Mouse (Mus musculus): Measurements from ENCODE around the gene Olfr1432. TPM values are rescaled to one million over a fixed set of nuclear protein-coding genes. Genes with fewer than 3 reads are reported as not detected.
"Not testable (repeated sequence)": the region's sequence is repeated elsewhere in the genome, so short reads cannot be mapped to it uniquely, and the experiment has no call there.

Gene Olfr1432
- polyA plus RNA-seq (2015; fragmentation: Nextera tagmentation; extraction: Ambion mirVana) = not detected in 2 replicates

GRCm38 (mm10) chr19:12232496-12232895 is at the start of gene Olfr1432:
Gene Olfr1432, minus strand, starts transcription at chr19:12232596.
- not testable (repeated sequence) for H3K9me3 ChIP-seq; H3K27me3 ChIP-seq (replicated peaks); H3K4me2 ChIP-seq (replicated peaks); H3K27ac ChIP-seq; H3K36me3 ChIP-seq; H3K4me3 ChIP-seq (replicated peaks); H3K9ac ChIP-seq; H3K4me1 ChIP-seq (replicated peaks); ATAC-seq

GRCm38 (mm10) chr19:12279554-12279953 is 47.2 kb upstream of the Olfr1432 start, which contains the start of gene Olfr1434:
Gene Olfr1434, plus strand, starts transcription at chr19:12279854.
- H3K27ac ChIP-seq = no peak within 1 kb of the TSS
- no peaks in the 10 kb centered on the region for H3K9me3 ChIP-seq
- no peak within 1 kb of the TSS for H3K9ac ChIP-seq
- no peak within 1 kb of the TSS for H3K4me2 ChIP-seq (replicated peaks)
- no peaks in the 10 kb centered on the region for H3K36me3 ChIP-seq
- ATAC-seq = no peak
- no peaks in the 10 kb centered on the region for H3K27me3 ChIP-seq (replicated peaks)
- H3K4me1 ChIP-seq (replicated peaks) = no peaks in the 10 kb centered on the region
- 64% methylated on average over 2 of the region's 2 CpGs for WGBS
- H3K4me3 ChIP-seq (replicated peaks) = no peak within 1 kb of the TSS

DNA sequence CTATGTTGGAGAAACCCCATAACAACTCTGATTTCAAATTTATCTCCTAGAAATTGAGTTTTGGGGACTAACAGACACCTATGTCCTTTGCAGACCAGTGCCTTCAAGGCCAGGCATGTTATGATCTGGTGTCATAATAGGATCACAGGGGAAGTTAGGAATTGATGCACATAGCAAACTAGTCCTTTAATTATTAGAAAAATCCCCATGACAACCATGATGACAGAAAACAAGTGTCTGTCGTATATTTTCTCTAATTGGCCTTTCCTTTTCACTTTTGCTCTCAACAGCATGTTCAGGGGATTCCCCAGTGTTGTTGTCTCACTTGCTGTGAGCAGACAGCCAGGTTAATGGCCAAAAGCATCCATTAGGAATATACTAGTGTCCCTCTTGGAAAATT is 28.3 kb upstream of the Olfr1432 start, which contains the start of gene Olfr235:
TSS of gene Olfr235 (plus strand) at position 301 of the 400 bp plus-strand sequence.
- H3K27me3 ChIP-seq (replicated peaks) = no peaks in the 10 kb centered on the region
- no peak within 1 kb of the TSS for H3K9ac ChIP-seq
- no peaks in the 10 kb centered on the region for H3K9me3 ChIP-seq
- H3K36me3 ChIP-seq = no peaks in the 10 kb centered on the region
- 61% methylated on average over 1 of the region's 1 CpGs for WGBS
- no peaks in the 10 kb centered on the region for H3K4me1 ChIP-seq (replicated peaks)
- no peak within 1 kb of the TSS for H3K4me2 ChIP-seq (replicated peaks)
- no peak within 1 kb of the TSS for H3K4me3 ChIP-seq (replicated peaks)
- H3K27ac ChIP-seq = no peak within 1 kb of the TSS
- ATAC-seq = no peak

DNA sequence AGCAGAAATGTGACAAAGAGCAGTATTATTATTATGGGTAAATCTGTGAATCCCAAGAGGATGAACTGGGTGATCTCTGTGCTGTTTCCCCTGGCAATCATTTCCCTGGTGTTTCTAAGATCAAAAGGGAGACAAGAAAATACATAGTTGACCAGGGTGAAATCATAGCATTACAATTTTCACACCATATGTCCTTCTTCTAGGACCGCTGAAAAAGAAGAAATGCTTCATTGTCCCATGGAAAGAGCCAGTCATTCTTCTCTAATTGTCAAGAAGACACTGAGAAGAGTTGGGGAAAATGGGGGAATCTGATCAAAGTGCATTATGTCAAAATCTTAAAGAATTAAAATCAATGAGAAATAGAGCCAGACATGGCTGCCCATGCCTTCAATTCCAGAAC is 9.2 kb upstream of the Olfr1432 start, which contains the start of gene Olfr262:
TSS of gene Olfr262 (minus strand) at position 101 of the 400 bp plus-strand sequence.
- no peak within 1 kb of the TSS for H3K4me2 ChIP-seq (replicated peaks)
- no peaks in the 10 kb centered on the region for H3K4me1 ChIP-seq (replicated peaks)
- no peak within 1 kb of the TSS for H3K9ac ChIP-seq
- no peak within 1 kb of the TSS for H3K27ac ChIP-seq
- H3K4me3 ChIP-seq (replicated peaks) = no peak within 1 kb of the TSS
- no peaks in the 10 kb centered on the region for H3K36me3 ChIP-seq
- ATAC-seq = no peak
- no peaks in the 10 kb centered on the region for H3K27me3 ChIP-seq (replicated peaks)
- WGBS = 83% methylated on average over 1 of the region's 1 CpGs
- no peaks in the 10 kb centered on the region for H3K9me3 ChIP-seq

DNA sequence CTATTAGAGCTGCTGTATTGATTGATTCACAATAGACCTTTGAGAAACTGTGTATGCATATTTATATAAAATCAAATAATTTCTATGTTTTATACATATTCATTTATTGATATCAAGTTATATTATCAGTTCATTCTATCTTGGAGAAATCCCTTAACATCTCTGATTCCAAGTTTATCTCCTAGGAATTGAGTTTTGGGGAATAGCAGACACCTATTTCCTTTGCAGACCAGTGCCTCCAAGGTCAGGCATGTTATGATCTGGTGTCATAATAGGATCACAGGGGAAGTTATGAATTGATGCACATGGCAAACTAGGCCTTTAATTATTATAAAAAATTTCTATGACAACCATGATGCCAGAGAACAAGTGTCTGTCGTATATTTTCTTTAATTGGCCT is 32.1 kb downstream of the Olfr1432 start, which contains the start of gene Olfr1431:
TSS of gene Olfr1431 (plus strand) at position 301 of the 400 bp plus-strand sequence.
- H3K4me3 ChIP-seq (replicated peaks) = no peak within 1 kb of the TSS
- no peaks in the 10 kb centered on the region for H3K9me3 ChIP-seq
- no peaks in the 10 kb centered on the region for H3K36me3 ChIP-seq
- ATAC-seq = no peak
- H3K4me1 ChIP-seq (replicated peaks) = no peaks in the 10 kb centered on the region
- 89% methylated on average over 1 of the region's 1 CpGs for WGBS
- no peak within 1 kb of the TSS for H3K27ac ChIP-seq
- H3K27me3 ChIP-seq (replicated peaks) = no peaks in the 10 kb centered on the region
- H3K4me2 ChIP-seq (replicated peaks) = no peak within 1 kb of the TSS
- no peak within 1 kb of the TSS for H3K9ac ChIP-seq

- H3K9ac ChIP-seq; H3K27ac ChIP-seq; H3K4me2 ChIP-seq (replicated peaks); H3K27me3 ChIP-seq (replicated peaks); H3K9me3 ChIP-seq; H3K4me3 ChIP-seq (replicated peaks); H3K4me1 ChIP-seq (replicated peaks); H3K36me3 ChIP-seq; ATAC-seq: not testable (repeated sequence)
- WGBS = 86% methylated on average over 4 of the region's 4 CpGs
These were observed 33.3 kb downstream of the Olfr1432 start for GRCm38 (mm10) chr19:12199076-12199475.

Other genes starting within 250 kb of the Olfr1432 start
- gene Olfr1423, start 191.3 kb downstream of the Olfr1432 start, polyA plus RNA-seq (2015; fragmentation: Nextera tagmentation; extraction: Ambion mirVana) = not detected in 2 replicates
- not detected in 2 replicates for gene Olfr1424, start 169.9 kb downstream of the Olfr1432 start, polyA plus RNA-seq (2015; fragmentation: Nextera tagmentation; extraction: Ambion mirVana)
- gene Olfr1425, start 154.9 kb downstream of the Olfr1432 start, polyA plus RNA-seq (2015; fragmentation: Nextera tagmentation; extraction: Ambion mirVana) = not detected in 2 replicates
- not detected in 2 replicates for gene Olfr1426, start 140.6 kb downstream of the Olfr1432 start, polyA plus RNA-seq (2015; fragmentation: Nextera tagmentation; extraction: Ambion mirVana)
- gene Olfr1427, start 129.3 kb downstream of the Olfr1432 start, polyA plus RNA-seq (2015; fragmentation: Nextera tagmentation; extraction: Ambion mirVana) = not detected in 2 replicates
- gene Olfr1428, start 116.7 kb downstream of the Olfr1432 start, polyA plus RNA-seq (2015; fragmentation: Nextera tagmentation; extraction: Ambion mirVana) = not detected in 2 replicates
- not detected in 2 replicates for gene Olfr76, start 109.4 kb downstream of the Olfr1432 start, polyA plus RNA-seq (2015; fragmentation: Nextera tagmentation; extraction: Ambion mirVana)
- not detected in 2 replicates for gene Olfr1555-ps1, start 62.5 kb downstream of the Olfr1432 start, polyA plus RNA-seq (2015; fragmentation: Nextera tagmentation; extraction: Ambion mirVana)
- gene Olfr1431, start 32.0 kb downstream of the Olfr1432 start, polyA plus RNA-seq (2015; fragmentation: Nextera tagmentation; extraction: Ambion mirVana) = not detected in 2 replicates
- gene Olfr262, start 9.1 kb upstream of the Olfr1432 start, polyA plus RNA-seq (2015; fragmentation: Nextera tagmentation; extraction: Ambion mirVana) = not detected in 2 replicates
- not detected in 2 replicates for gene Olfr235, start 28.4 kb upstream of the Olfr1432 start, polyA plus RNA-seq (2015; fragmentation: Nextera tagmentation; extraction: Ambion mirVana)
- gene Olfr1434, start 47.3 kb upstream of the Olfr1432 start, polyA plus RNA-seq (2015; fragmentation: Nextera tagmentation; extraction: Ambion mirVana) = not detected in 2 replicates
- gene Olfr1436, start 66.5 kb upstream of the Olfr1432 start, polyA plus RNA-seq (2015; fragmentation: Nextera tagmentation; extraction: Ambion mirVana) = not detected in 2 replicates
- not detected in 2 replicates for gene Olfr1437, start 92.5 kb upstream of the Olfr1432 start, polyA plus RNA-seq (2015; fragmentation: Nextera tagmentation; extraction: Ambion mirVana)
- not detected in 2 replicates for gene Olfr1438-ps1, start 103.3 kb upstream of the Olfr1432 start, polyA plus RNA-seq (2015; fragmentation: Nextera tagmentation; extraction: Ambion mirVana)
- not detected in 2 replicates for gene Olfr1440, start 154.7 kb upstream of the Olfr1432 start, polyA plus RNA-seq (2015; fragmentation: Nextera tagmentation; extraction: Ambion mirVana)
- gene Olfr1441, start 184.8 kb upstream of the Olfr1432 start, polyA plus RNA-seq (2015; fragmentation: Nextera tagmentation; extraction: Ambion mirVana) = not detected in 2 replicates
- not detected in 2 replicates for gene Pfpl, start 195.3 kb upstream of the Olfr1432 start, polyA plus RNA-seq (2015; fragmentation: Nextera tagmentation; extraction: Ambion mirVana)
- 0.88 and 0.98 TPM in 2 replicates for gene Mpeg1, start 228.2 kb upstream of the Olfr1432 start, polyA plus RNA-seq (2015; fragmentation: Nextera tagmentation; extraction: Ambion mirVana)